Mouse (Mus musculus) liver, embryonic 14.5 days (tissue): ENCODE data around the gene Gm13697. TPM values are rescaled to one million over a fixed set of nuclear protein-coding genes. Genes with fewer than 3 reads are reported as not detected.

Experiments
- ATAC-seq: fragments of 200-750 bp; cut with Nextera tagmentation; 2 replicates; pipeline ENCODE4 v1.8.0; 2017; ENCODE audit warnings: moderate number of reproducible peaks, mild to moderate bottlenecking, moderate library complexity; ENCODE audit not compliant: insufficient read depth
- DNase-seq, 3 experiments: peaks; one replicate each; pipeline ENCODE4 v3.0.0-alpha.2; 2012 to 2013; ENCODE audit warnings: low read depth in 3 of 3, low spot score in 3 of 3
- H3K27ac ChIP-seq: fragments of 300-500 bp; sonication (generic); 2 replicates; pipeline ENCODE4 v1.5.1; 2014; ENCODE audit warnings: moderate library complexity, mild to moderate bottlenecking, control low read depth, inconsistent platforms
- H3K27me3 ChIP-seq: fragments of 300-500 bp; sonication (generic); 2 replicates; pipeline ENCODE4 v1.6.1; 2014; ENCODE audit warnings: mild to moderate bottlenecking, low read length, moderate library complexity; ENCODE audit not compliant: control insufficient read depth, insufficient read depth
- H3K36me3 ChIP-seq: fragments of 300-500 bp; sonication (generic); replicated peaks from 2 replicates; pipeline ENCODE4 v1.6.1; 2014; ENCODE audit warnings: low read depth; ENCODE audit not compliant: control insufficient read depth, insufficient read depth
- H3K4me1 ChIP-seq, 2 experiments: fragments of 200-500 bp in 1 of 2; fragments of 300-500 bp in 1 of 2; sonication (generic) in 1 of 2; replicated peaks; 2 replicates each; pipeline ENCODE4 v1.6.1; 2012 to 2014; ENCODE audit warnings: antibody characterized with exemption in 1 of 2, inconsistent platforms in 1 of 2, low read length in 1 of 2; ENCODE audit not compliant: control insufficient read depth in 2 of 2, insufficient read depth in 2 of 2
- H3K4me2 ChIP-seq: fragments of 300-500 bp; sonication (generic); 2 replicates; pipeline ENCODE4 v1.6.1; 2014; ENCODE audit warnings: low read depth, mild to moderate bottlenecking, control low read depth, moderate library complexity
- H3K4me3 ChIP-seq, 2 experiments: fragments of 200-500 bp in 1 of 2; fragments of 300-500 bp in 1 of 2; sonication (generic) in 1 of 2; 2 replicates each; pipeline ENCODE4 v1.5.1; 2012 to 2014; ENCODE audit warnings: low read depth in 2 of 2, low read length in 2 of 2, mild to moderate bottlenecking in 2 of 2, control low read depth in 1 of 2, inconsistent platforms in 1 of 2, moderate library complexity in 1 of 2; ENCODE audit not compliant: insufficient read depth in 1 of 2
- H3K9ac ChIP-seq: fragments of 300-500 bp; sonication (generic); replicated peaks from 2 replicates; pipeline ENCODE4 v1.6.1; 2014; ENCODE audit warnings: mild to moderate bottlenecking, control low read depth, moderate library complexity
- H3K9me3 ChIP-seq: fragments of 300-500 bp; sonication (generic); 2 replicates; pipeline ENCODE4 v1.6.1; 2016; ENCODE audit warnings: low read length, mixed read lengths; ENCODE audit not compliant: control insufficient read depth
- CTCF ChIP-seq: IDR thresholded peaks from 2 replicates; pipeline ENCODE4 v1.5.1; 2016; ENCODE audit warnings: antibody characterized with exemption, low read depth, control low read depth
- EP300 ChIP-seq: IDR thresholded peaks from 2 replicates; pipeline ENCODE4 v1.6.1; 2016; ENCODE audit warnings: antibody characterized with exemption, low read depth
- WGBS: fragments of 180-500 bp; shearing (Covaris S2); extraction: QIAGEN DNeasy Blood & Tissue Kit; methylation state at CpG from one replicate; pipeline ENCODE4 v1.1.7; 2014; ENCODE audit not compliant: insufficient replicate concordance; 5-methylcytosine and 5-hydroxymethylcytosine counted together
- polyA plus RNA-seq, 2 experiments: library from polyadenylated mRNA; depleted of rRNA in 1 of 2; stranded (reverse) in 1 of 2; unstranded in 1 of 2; fragments of >200 nt; fragmentation: Nextera tagmentation in 1 of 2; extraction: Ambion mirVana in 1 of 2; gene quantifications; 2 replicates each; pipeline versions ENCODE4 v1.2.1 to v1.2.3; 2012 to 2014

The Gm13697 gene
- polyA plus RNA-seq, 2 experiments = not detected

GRCm38 (mm10) chr2:84021930-84022329 is 37.4 kb downstream of the Gm13697 start:
- no peaks in the 10 kb centered on the region for H3K9me3 ChIP-seq
- WGBS = 42% methylated on average over 2 of the region's 2 CpGs
- no peaks in the 10 kb centered on the region for H3K36me3 ChIP-seq
- H3K4me3 ChIP-seq = no peak overlapping the region
- H3K27ac ChIP-seq = no peak overlapping the region
- ATAC-seq (no peak), DNase-seq (no peak)
- no peak overlapping the region for H3K4me2 ChIP-seq
- no peak overlapping the region for H3K9ac ChIP-seq
- TF ChIP-seq CTCF (no peak), EP300 (no peak)
- H3K27me3 ChIP-seq = no peaks in the 10 kb centered on the region
- peaks cover 9 to 14% of the 10 kb centered on the region in 2 experiments for H3K4me1 ChIP-seq

GRCm38 (mm10) chr2:84022905-84023304 is 38.4 kb downstream of the Gm13697 start:
- no peak overlapping the region for H3K9ac ChIP-seq
- WGBS = 77% methylated on average over 2 of the region's 2 CpGs
- H3K27ac ChIP-seq = no peak overlapping the region
- no peak for DNase-seq
- no peaks in the 10 kb centered on the region for H3K27me3 ChIP-seq
- H3K36me3 ChIP-seq = no peaks in the 10 kb centered on the region
- no peak for ATAC-seq
- H3K4me2 ChIP-seq = no peak overlapping the region
- no peak overlapping the region for H3K4me3 ChIP-seq
- peaks cover 7 to 14% of the 10 kb centered on the region in 2 experiments for H3K4me1 ChIP-seq
- TF ChIP-seq CTCF (no peak), EP300 (no peak)
- no peaks in the 10 kb centered on the region for H3K9me3 ChIP-seq

- ATAC-seq = no peak
- 62% methylated on average over 2 of the region's 2 CpGs for WGBS
- Histone ChIP-seq H3K27ac (no peak overlapping the region), H3K36me3 (no peaks in the 10 kb centered on the region), H3K9ac (no peak overlapping the region), H3K4me2 (no peak overlapping the region), H3K9me3 (no peaks in the 10 kb centered on the region), H3K4me1 (peaks cover 5 to 10% of the 10 kb centered on the region in 2 experiments), H3K4me3 (no peak overlapping the region), H3K27me3 (no peaks in the 10 kb centered on the region)
- TF ChIP-seq EP300 (no peak), CTCF (no peak)
- no peak for DNase-seq
Observed at GRCm38 (mm10) chr2:84023319-84023718, 38.8 kb downstream of the Gm13697 start.

GRCm38 (mm10) chr2:84025217-84025616 is 40.7 kb downstream of the Gm13697 start:
- Histone ChIP-seq H3K36me3 (no peaks in the 10 kb centered on the region), H3K27me3 (no peaks in the 10 kb centered on the region), H3K9me3 (no peaks in the 10 kb centered on the region), H3K27ac (no peak overlapping the region), H3K4me3 (no peak overlapping the region), H3K4me2 (no peak overlapping the region), H3K4me1 (no peaks in the 10 kb centered on the region), H3K9ac (no peak overlapping the region)
- DNase-seq (no peak), ATAC-seq (no peak)
- 70% methylated on average over 4 of the region's 4 CpGs for WGBS
- no peak for TF ChIP-seq CTCF
- no peak for TF ChIP-seq EP300

GRCm38 (mm10) chr2:84032505-84032904 is 48.0 kb downstream of the Gm13697 start:
- Histone ChIP-seq H3K27me3 (no peaks in the 10 kb centered on the region), H3K27ac (no peak overlapping the region), H3K9me3 (no peaks in the 10 kb centered on the region), H3K9ac (no peak overlapping the region), H3K4me3 (no peak overlapping the region), H3K4me1 (no peaks in the 10 kb centered on the region), H3K4me2 (no peak overlapping the region), H3K36me3 (no peaks in the 10 kb centered on the region)
- WGBS = 63% methylated on average over 2 of the region's 2 CpGs
- TF ChIP-seq CTCF = no peak
- TF ChIP-seq EP300 = no peak
- DNase-seq = no peak
- no peak for ATAC-seq

- Histone ChIP-seq H3K27ac (no peak overlapping the region), H3K4me3 (no peak overlapping the region), H3K27me3 (no peaks in the 10 kb centered on the region), H3K9ac (no peak overlapping the region), H3K4me1 (no peaks in the 10 kb centered on the region), H3K4me2 (no peak overlapping the region), H3K9me3 (no peaks in the 10 kb centered on the region), H3K36me3 (no peaks in the 10 kb centered on the region)
- WGBS = 72% methylated on average over 4 of the region's 4 CpGs
- ATAC-seq (no peak), DNase-seq (no peak)
- no peak for TF ChIP-seq CTCF
- no peak for TF ChIP-seq EP300
Observed at GRCm38 (mm10) chr2:84035997-84036396, 51.5 kb downstream of the Gm13697 start.

Other genes with a start within 250 kb of the Gm13697 start
- 0.11 TPM in 2 replicates for gene Fam171b, start 172.1 kb upstream of the Gm13697 start, polyA plus RNA-seq (2012; rRNA removed)
- 0.06 and 0.15 TPM in 2 replicates for gene Fam171b, start 172.1 kb upstream of the Gm13697 start, polyA plus RNA-seq (2014; fragmentation: Nextera tagmentation; extraction: Ambion mirVana)
- not detected in 2 replicates for gene Zswim2, start 43.5 kb upstream of the Gm13697 start, polyA plus RNA-seq (2012; rRNA removed)
- gene Zswim2, start 43.5 kb upstream of the Gm13697 start, polyA plus RNA-seq (2014; fragmentation: Nextera tagmentation; extraction: Ambion mirVana) = not detected in 2 replicates
- gene Gm13698, start 29.1 kb upstream of the Gm13697 start, polyA plus RNA-seq (2012; rRNA removed) = not detected in 2 replicates
- gene Gm13698, start 29.1 kb upstream of the Gm13697 start, polyA plus RNA-seq (2014; fragmentation: Nextera tagmentation; extraction: Ambion mirVana) = not detected in 2 replicates
- gene Gm13693, start 23.2 kb upstream of the Gm13697 start, polyA plus RNA-seq (2012; rRNA removed) = not detected in 2 replicates
- gene Gm13693, start 23.2 kb upstream of the Gm13697 start, polyA plus RNA-seq (2014; fragmentation: Nextera tagmentation; extraction: Ambion mirVana) = not detected in 2 replicates
- gene Gm13695, start 17.4 kb upstream of the Gm13697 start, polyA plus RNA-seq (2012; rRNA removed) = not detected in 2 replicates
- not detected in 2 replicates for gene Gm13695, start 17.4 kb upstream of the Gm13697 start, polyA plus RNA-seq (2014; fragmentation: Nextera tagmentation; extraction: Ambion mirVana)
- gene Gm13696, start 11.6 kb upstream of the Gm13697 start, polyA plus RNA-seq (2012; rRNA removed) = not detected in 2 replicates
- not detected in 2 replicates for gene Gm13696, start 11.6 kb upstream of the Gm13697 start, polyA plus RNA-seq (2014; fragmentation: Nextera tagmentation; extraction: Ambion mirVana)
- not detected in 2 replicates for gene Gm13694, start 5.8 kb upstream of the Gm13697 start, polyA plus RNA-seq (2012; rRNA removed)
- not detected in 2 replicates for gene Gm13694, start 5.8 kb upstream of the Gm13697 start, polyA plus RNA-seq (2014; fragmentation: Nextera tagmentation; extraction: Ambion mirVana)
- not detected in 2 replicates for gene Gm13691, start 5.8 kb downstream of the Gm13697 start, polyA plus RNA-seq (2012; rRNA removed)
- not detected in 2 replicates for gene Gm13691, start 5.8 kb downstream of the Gm13697 start, polyA plus RNA-seq (2014; fragmentation: Nextera tagmentation; extraction: Ambion mirVana)